Mouse (Mus musculus): ENCODE results near the gene Rbms3. TPM values are rescaled to one million over a fixed set of nuclear protein-coding genes. Genes with fewer than 3 reads are reported as not detected.

The Rbms3 gene
- polyA plus RNA-seq, 1 experiment from 2014 or later = 48.9 TPM

DNA sequence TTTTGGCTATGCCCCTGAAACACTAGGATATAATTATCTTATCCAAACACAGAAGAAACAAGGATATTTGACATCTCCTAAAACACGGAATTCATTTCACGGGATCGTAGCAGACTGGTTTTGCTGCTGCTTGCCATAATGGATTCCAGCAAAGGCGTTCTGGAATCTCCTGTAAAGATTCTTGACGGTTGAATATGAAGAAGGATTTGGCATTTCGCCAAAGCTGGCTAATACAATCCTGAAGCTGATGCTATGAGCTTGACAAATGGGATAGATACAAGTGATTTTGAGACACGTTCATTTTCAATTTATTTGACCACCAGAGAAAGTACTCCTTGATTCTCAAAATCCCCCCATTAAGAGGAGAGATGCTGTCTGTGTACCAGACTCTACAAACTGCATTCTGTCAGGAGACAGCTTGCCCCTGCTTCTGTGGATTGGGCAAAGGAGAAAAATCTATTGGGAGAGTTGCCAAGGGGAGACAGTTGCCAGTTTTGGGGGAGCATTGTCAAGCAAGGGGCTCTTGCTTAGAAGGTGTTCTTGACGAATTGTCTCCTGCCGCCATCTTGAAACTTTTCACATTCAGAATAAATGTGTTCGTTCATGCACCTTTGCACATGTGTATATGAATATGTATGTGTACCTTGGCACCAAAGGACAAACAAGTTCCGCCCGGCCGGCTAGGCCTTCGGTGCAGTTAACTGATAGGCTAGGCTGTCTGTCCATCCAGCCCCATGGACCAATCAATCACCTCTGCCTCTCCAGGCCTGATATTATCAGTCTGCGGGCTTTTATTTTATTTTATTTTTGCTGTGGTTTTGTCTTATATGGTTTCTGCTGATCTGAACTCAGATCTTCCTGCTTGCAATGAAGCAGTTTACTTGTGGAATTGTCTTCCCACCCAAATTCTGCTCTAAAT is 442.3 kb downstream of the Rbms3 start:
- Histone ChIP-seq H3K9ac (replicated peaks; ENCODE audit: low read depth) (no peak overlapping the region), H3K4me2 (replicated peaks; ENCODE audit: low read depth, low read length) (no peak overlapping the region), H3K27ac (ENCODE audit: low read length) (no peak overlapping the region), H3K27me3 (replicated peaks; ENCODE audit: insufficient read depth, low read length) (no peaks in the 10 kb centered on the region), H3K4me1 (ENCODE audit: insufficient read depth, low read depth, low read length) (no peaks in the 10 kb centered on the region; the same call in 1 of the 2 replicates), H3K36me3 (ENCODE audit: insufficient read depth, low read length) (no peaks in the 10 kb centered on the region), H3K4me3 (ENCODE audit: low read depth, low read length) (no peak overlapping the region), H3K9me3 (ENCODE audit: low read length) (no peaks in the 10 kb centered on the region)
- TF ChIP-seq EP300 (IDR thresholded peaks at IDR 0.05) (no peak), CTCF (IDR thresholded peaks at IDR 0.05) (no peak)
- WGBS = 68% methylated on average over 15 of the region's 15 CpGs
- ATAC-seq = no peak
- DNase-seq (ENCODE audit: low spot score) = no peak

GRCm38 (mm10) chr9:117180658-117181057 is 449.1 kb downstream of the Rbms3 start:
- H3K27ac ChIP-seq (ENCODE audit: low read length) = no peak overlapping the region
- no peaks in the 10 kb centered on the region for H3K9me3 ChIP-seq (ENCODE audit: low read length)
- H3K4me1 ChIP-seq (ENCODE audit: insufficient read depth, low read depth, low read length) = peaks cover 8% of the 10 kb centered on the region; the same call in 1 of the 2 replicates
- H3K4me3 ChIP-seq (ENCODE audit: low read depth, low read length) = no peak overlapping the region
- H3K4me2 ChIP-seq (replicated peaks; ENCODE audit: low read depth, low read length) = no peak overlapping the region
- H3K9ac ChIP-seq (replicated peaks; ENCODE audit: low read depth) = no peak overlapping the region
- H3K27me3 ChIP-seq (replicated peaks; ENCODE audit: insufficient read depth, low read length) = no peaks in the 10 kb centered on the region
- H3K36me3 ChIP-seq (ENCODE audit: insufficient read depth, low read length) = no peaks in the 10 kb centered on the region
- DNase-seq (ENCODE audit: low spot score) = no peak
- WGBS = 86% methylated on average over 7 of the region's 7 CpGs
- no peak for TF ChIP-seq CTCF (IDR thresholded peaks at IDR 0.05)
- no peak for TF ChIP-seq EP300 (IDR thresholded peaks at IDR 0.05)
- ATAC-seq = no peak

- ATAC-seq = peak; percentile 80
- Histone ChIP-seq H3K4me3 (ENCODE audit: low read depth, low read length) (no peak overlapping the region), H3K4me1 (ENCODE audit: insufficient read depth, low read depth, low read length) (peaks cover 8% of the 10 kb centered on the region; the same call in 1 of the 2 replicates), H3K9me3 (ENCODE audit: low read length) (no peaks in the 10 kb centered on the region), H3K9ac (replicated peaks; ENCODE audit: low read depth) (no peak overlapping the region), H3K4me2 (replicated peaks; ENCODE audit: low read depth, low read length) (no peak overlapping the region), H3K27ac (ENCODE audit: low read length) (no peak overlapping the region), H3K27me3 (replicated peaks; ENCODE audit: insufficient read depth, low read length) (no peaks in the 10 kb centered on the region), H3K36me3 (ENCODE audit: insufficient read depth, low read length) (no peaks in the 10 kb centered on the region)
- TF ChIP-seq EP300 (IDR thresholded peaks at IDR 0.05) (peak; percentile 98), CTCF (IDR thresholded peaks at IDR 0.05) (no peak)
- WGBS = 68% methylated on average over 4 of the region's 4 CpGs
- DNase-seq (ENCODE audit: low spot score) = peak; percentile 62
Observed at GRCm38 (mm10) chr9:117178366-117178765, 451.3 kb downstream of the Rbms3 start.

DNA sequence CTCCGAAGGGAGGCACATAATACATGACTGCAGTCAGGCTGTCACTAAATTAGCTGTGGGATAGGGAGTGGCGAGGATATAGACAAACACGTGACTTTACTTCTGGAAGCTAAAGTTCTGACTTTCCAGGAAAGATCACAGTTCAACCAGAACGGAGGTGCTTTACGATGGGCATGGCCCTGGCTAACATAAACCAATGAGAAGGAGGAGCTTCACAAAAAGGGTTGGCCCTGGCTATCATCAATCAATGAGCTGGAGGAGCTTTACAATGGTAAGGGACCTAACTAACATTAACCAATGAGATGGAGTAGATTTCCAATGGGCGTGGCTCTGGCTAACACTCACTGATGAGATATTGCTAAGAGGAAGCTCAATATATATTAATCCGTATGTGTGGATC is 457.2 kb downstream of the Rbms3 start:
- Histone ChIP-seq H3K27me3 (replicated peaks; ENCODE audit: insufficient read depth, low read length) (no peaks in the 10 kb centered on the region), H3K9me3 (ENCODE audit: low read length) (no peaks in the 10 kb centered on the region), H3K27ac (ENCODE audit: low read length) (no peak overlapping the region), H3K4me1 (ENCODE audit: insufficient read depth, low read depth, low read length) (no peaks in the 10 kb centered on the region), H3K4me2 (replicated peaks; ENCODE audit: low read depth, low read length) (no peak overlapping the region), H3K9ac (replicated peaks; ENCODE audit: low read depth) (no peak overlapping the region), H3K36me3 (ENCODE audit: insufficient read depth, low read length) (no peaks in the 10 kb centered on the region), H3K4me3 (ENCODE audit: low read depth, low read length) (no peak overlapping the region)
- no peak for TF ChIP-seq EP300 (IDR thresholded peaks at IDR 0.05)
- no peak for TF ChIP-seq CTCF (IDR thresholded peaks at IDR 0.05)
- ATAC-seq (no peak), DNase-seq (ENCODE audit: low spot score) (no peak)
- WGBS = 78% methylated on average over 7 of the region's 7 CpGs

DNA sequence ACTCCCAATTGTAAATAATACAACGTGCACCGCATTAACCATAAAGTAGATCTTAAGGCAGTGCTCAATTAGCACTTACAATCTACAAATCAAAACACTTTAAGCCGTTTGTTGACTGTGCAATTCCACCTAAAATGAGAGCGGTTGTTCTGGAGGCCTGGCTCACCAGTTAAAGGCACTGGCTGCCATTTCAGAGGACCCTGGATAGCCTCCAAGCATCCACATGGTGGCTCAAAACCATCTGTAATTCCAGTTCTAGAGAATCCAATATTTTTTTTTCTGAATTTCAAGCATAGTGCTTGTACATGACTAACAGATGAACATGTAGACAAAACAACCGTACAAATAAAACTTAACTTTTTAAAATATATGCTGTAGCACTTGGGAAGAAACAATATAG is 460.5 kb downstream of the Rbms3 start:
- Histone ChIP-seq H3K27ac (ENCODE audit: low read length) (no peak overlapping the region), H3K9me3 (ENCODE audit: low read length) (no peaks in the 10 kb centered on the region), H3K9ac (replicated peaks; ENCODE audit: low read depth) (no peak overlapping the region), H3K4me1 (ENCODE audit: insufficient read depth, low read depth, low read length) (no peaks in the 10 kb centered on the region), H3K4me2 (replicated peaks; ENCODE audit: low read depth, low read length) (no peak overlapping the region), H3K27me3 (replicated peaks; ENCODE audit: insufficient read depth, low read length) (no peaks in the 10 kb centered on the region), H3K36me3 (ENCODE audit: insufficient read depth, low read length) (no peaks in the 10 kb centered on the region), H3K4me3 (ENCODE audit: low read depth, low read length) (no peak overlapping the region)
- no peak for TF ChIP-seq CTCF (IDR thresholded peaks at IDR 0.05)
- TF ChIP-seq EP300 (IDR thresholded peaks at IDR 0.05) = no peak
- no peak for DNase-seq (ENCODE audit: low spot score)
- 84% methylated on average over 5 of the region's 5 CpGs for WGBS
- no peak for ATAC-seq

DNA sequence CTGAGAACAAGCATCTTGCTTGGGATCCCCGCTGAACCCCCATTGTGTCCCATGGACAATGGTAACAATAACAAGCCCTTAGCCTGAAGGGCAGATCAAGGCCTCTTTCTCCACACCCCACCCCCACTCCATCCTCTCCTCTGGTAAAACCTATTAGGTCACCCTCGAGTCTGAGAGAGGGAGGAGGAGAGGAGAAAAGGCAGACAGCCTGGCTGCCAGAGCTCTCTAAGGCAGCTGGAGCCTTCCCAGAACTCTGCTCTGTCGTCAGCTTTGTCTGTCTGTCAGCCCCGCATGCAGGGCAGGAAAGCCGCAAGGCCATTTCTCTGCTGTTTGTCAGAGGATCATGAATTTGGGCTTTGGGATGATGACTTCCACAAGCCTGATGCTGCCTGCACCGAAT is 466.6 kb downstream of the Rbms3 start:
- Histone ChIP-seq H3K4me1 (ENCODE audit: insufficient read depth, low read depth, low read length) (peaks cover 9% of the 10 kb centered on the region; the same call in 1 of the 2 replicates), H3K27me3 (replicated peaks; ENCODE audit: insufficient read depth, low read length) (no peaks in the 10 kb centered on the region), H3K4me3 (ENCODE audit: low read depth, low read length) (no peak overlapping the region), H3K9me3 (ENCODE audit: low read length) (no peaks in the 10 kb centered on the region), H3K9ac (replicated peaks; ENCODE audit: low read depth) (no peak overlapping the region), H3K27ac (ENCODE audit: low read length) (no peak overlapping the region), H3K4me2 (replicated peaks; ENCODE audit: low read depth, low read length) (no peak overlapping the region), H3K36me3 (ENCODE audit: insufficient read depth, low read length) (no peaks in the 10 kb centered on the region)
- peak; percentile 57 for ATAC-seq
- peak; percentile 49 for DNase-seq (ENCODE audit: low spot score)
- TF ChIP-seq EP300 (IDR thresholded peaks at IDR 0.05) (no peak), CTCF (IDR thresholded peaks at IDR 0.05) (no peak)
- WGBS = 41% methylated on average over 6 of the region's 6 CpGs
